Comparison of ENCODE assay signal across 8 mouse cellular contexts in genomic region chr4:35372528-35373212, GRCm38 (mm10).
DNase-seq lines count a peak whose midpoint lies in the region; ATAC-seq and TF ChIP-seq lines count a peak whose summit lies in the region.

No protein-coding gene starts in this region.

- H3K27ac ChIP-seq in forebrain, embryonic 16.5 days (ENCODE audit: low read length): no peak overlapping the region
- no peak overlapping the region for H3K27ac ChIP-seq in hindbrain, embryonic 16.5 days (ENCODE audit: low read depth, low read length)

- no peak for ATAC-seq in Patski
- peak; percentile 89 for ATAC-seq in forebrain, embryonic 16.5 days
- peak; percentile 89 for ATAC-seq in hindbrain, embryonic 16.5 days

- H3K4me1 ChIP-seq in forebrain, embryonic 16.5 days (replicated peaks; ENCODE audit: control insufficient read depth, insufficient read depth, low read length): peaks cover 15% of the 10 kb centered on the region
- H3K4me1 ChIP-seq in hindbrain, embryonic 16.5 days (ENCODE audit: control insufficient read depth, insufficient read depth, low read depth, low read length): peaks cover 2% of the 10 kb centered on the region; the same call in 1 of the 2 replicates

- peaks cover 15% of the 10 kb centered on the region for H3K27me3 ChIP-seq in Patski
- H3K27me3 ChIP-seq in forebrain, embryonic 16.5 days (replicated peaks; ENCODE audit: control insufficient read depth, insufficient read depth, low read length): no peaks in the 10 kb centered on the region
- no peaks in the 10 kb centered on the region; the same call in 1 of the 2 replicates for H3K27me3 ChIP-seq in hindbrain, embryonic 16.5 days (replicated peaks; ENCODE audit: control insufficient read depth, insufficient read depth, low read length)

- TF ChIP-seq CTCF in Patski (IDR thresholded peaks at IDR 0.05): peak; percentile 81

- H3K4me2 ChIP-seq in forebrain, embryonic 16.5 days (ENCODE audit: low read length): peak overlapping the region; percentile 29; the same call in 1 of the 2 replicates
- peak overlapping the region; percentile 21 for H3K4me2 ChIP-seq in hindbrain, embryonic 16.5 days (ENCODE audit: low read length)

- DNase-seq in Patski (ENCODE audit: low read depth, low spot score): peak; percentile 10
- peak; percentile 50 to 66 for DNase-seq in cerebellum, adult 18-20 months
- DNase-seq in layer of hippocampus, postnatal 25 days (ENCODE audit: extremely low spot score in 1 of 2, low spot score in 1 of 2): peak; percentile 78 to 95
- peak; percentile 72 for DNase-seq in lung, postnatal 36 days
- peak; percentile 88 to 91 for DNase-seq in right cerebral cortex, postnatal 10 days (ENCODE audit: low spot score in 2 of 2)
- peak; percentile 38 to 55 for DNase-seq in urinary bladder, postnatal 36 days (ENCODE audit: low spot score in 2 of 2)

- H3K36me3 ChIP-seq in forebrain, embryonic 16.5 days (ENCODE audit: control insufficient read depth, insufficient read depth): no peaks in the 10 kb centered on the region
- H3K36me3 ChIP-seq in hindbrain, embryonic 16.5 days (ENCODE audit: control insufficient read depth, insufficient read depth, low read length): no peaks in the 10 kb centered on the region

- POLR2A ChIA-PET in Patski (lab: Charles Lee): no interaction called here

- CTCF ChIA-PET in Patski (lab: Charles Lee): interaction anchor here (0.7 to 2.6 kb wide), 9 partner anchors 8 to 34 kb away, joined by 3 to 9 read pairs (median 4); no protein-coding TSS in a partner anchor

- H3K4me3 ChIP-seq in forebrain, embryonic 16.5 days (replicated peaks; ENCODE audit: low read length): no peak overlapping the region
- H3K4me3 ChIP-seq in hindbrain, embryonic 16.5 days (ENCODE audit: low read length): no peak overlapping the region

- in situ Hi-C loops in Patski (cut with MboI; ENCODE audit: low pct_unique_long_range_greater_than_20kb): no loop called here

- no peak overlapping the region for H3K9ac ChIP-seq in forebrain, embryonic 16.5 days (replicated peaks; ENCODE audit: low read depth, low read length)
- H3K9ac ChIP-seq in hindbrain, embryonic 16.5 days (ENCODE audit: low read depth, low read length): no peak overlapping the region

- WGBS in forebrain, embryonic 16.5 days: 27% methylated on average over 8 of the region's 8 CpGs
- 27% methylated on average over 8 of the region's 8 CpGs for WGBS in hindbrain, embryonic 16.5 days

- H3K9me3 ChIP-seq in forebrain, embryonic 16.5 days (ENCODE audit: control insufficient read depth, low read length): no peaks in the 10 kb centered on the region
- H3K9me3 ChIP-seq in hindbrain, embryonic 16.5 days (ENCODE audit: control insufficient read depth, low read length): no peaks in the 10 kb centered on the region

Comparison
In these comparisons a context has a peak if more than half of its experiments do, and no peak if none do; other contexts are left out.
1. DNase-seq: peak in every context shown above with its lines; median percentile 90 in right cerebral cortex, postnatal 10 days; 86 in layer of hippocampus, postnatal 25 days; 72 in lung, postnatal 36 days; 58 in cerebellum, adult 18-20 months; 46 in urinary bladder, postnatal 36 days; 10 in Patski.